Comparison of ENCODE assay signal across 8 mouse cellular contexts in the genomic region with DNA sequence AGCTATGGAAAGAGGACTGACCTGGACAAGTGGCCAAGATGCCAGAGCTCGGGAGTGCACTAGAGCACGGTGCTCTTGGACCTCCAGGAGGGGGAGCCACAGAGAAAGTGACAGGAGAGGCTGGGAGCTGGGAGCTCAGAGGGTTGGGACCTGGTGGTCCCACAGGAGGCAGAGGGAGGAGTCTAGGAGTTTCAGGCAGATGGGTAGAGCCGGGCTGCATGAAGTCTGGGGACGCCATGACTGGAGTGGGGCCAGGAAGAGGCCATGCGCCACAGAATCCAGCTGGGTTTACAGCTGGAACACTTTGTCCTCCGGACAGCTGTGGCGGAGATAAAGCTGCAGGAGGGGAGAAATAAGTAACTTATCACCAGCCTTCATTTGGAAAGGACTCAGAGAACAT. TPM values are rescaled to one million over a fixed set of nuclear protein-coding genes. Genes with fewer than 3 reads are reported as not detected.
A peak's percentile ranks its signal among the peaks of the same experiment; 100 is the strongest.
DNase-seq lines count a peak whose midpoint lies in the region; ATAC-seq and TF ChIP-seq lines count a peak whose summit lies in the region.
"Had no signal": no experiment of that assay in that cellular context is flagged by ENCODE, and none has a peak within 500 bp of the region (broad histone marks: within the 10 kb centered on the region; RNA-seq: fewer than 3 reads in every experiment).

No protein-coding gene starts in this region.

- H3K4me3 ChIP-seq in midbrain, embryonic 11.5 days (ENCODE audit: low read depth, low read length) = no peak overlapping the region
- H3K4me3 ChIP-seq in midbrain, embryonic 14.5 days (replicated peaks; ENCODE audit: low read depth, low read length) = no peak overlapping the region
- no peak overlapping the region for H3K4me3 ChIP-seq in gastrocnemius, adult 2 months

- peaks cover 87% of the 10 kb centered on the region for H3K27me3 ChIP-seq in midbrain, embryonic 11.5 days (ENCODE audit: control insufficient read depth, insufficient read depth, low read length)
- H3K27me3 ChIP-seq in midbrain, embryonic 14.5 days (ENCODE audit: control insufficient read depth, insufficient read depth, low read length) = peaks cover 89% of the 10 kb centered on the region

- no peaks in the 10 kb centered on the region for H3K36me3 ChIP-seq in midbrain, embryonic 11.5 days (ENCODE audit: control insufficient read depth, insufficient read depth, low read length)
- no peaks in the 10 kb centered on the region for H3K36me3 ChIP-seq in midbrain, embryonic 14.5 days (ENCODE audit: control insufficient read depth, insufficient read depth, low read length)

- intact Hi-C loops in gastrocnemius, adult 2 months (cut with DNase I) = no loop called here

- no peak for ATAC-seq in midbrain, embryonic 11.5 days (ENCODE audit: low FRiP score)
- no peak for ATAC-seq in midbrain, embryonic 14.5 days (ENCODE audit: low FRiP score, low TSS enrichment)

- 24% methylated on average over 7 of the region's 7 CpGs for WGBS in midbrain, embryonic 11.5 days
- WGBS in midbrain, embryonic 14.5 days = 28% methylated on average over 7 of the region's 7 CpGs

- no peak overlapping the region for H3K4me2 ChIP-seq in midbrain, embryonic 11.5 days
- no peak overlapping the region for H3K4me2 ChIP-seq in midbrain, embryonic 14.5 days (ENCODE audit: low read length)

- DNase-seq in midbrain, embryonic 11.5 days (ENCODE audit: low spot score, missing footprints) = peak; percentile 87
- no peak for DNase-seq in midbrain, embryonic 14.5 days
- DNase-seq in gastrocnemius, adult 2 months = peak; percentile 56
- peak; percentile 74 for DNase-seq in kidney, adult 9 months
- peak; percentile 33 for DNase-seq in skeletal muscle tissue, adult 2 months (ENCODE audit: low read depth, low spot score)
- DNase-seq in thymus, postnatal 25 days = no peak
- DNase-seq in layer of hippocampus, adult 9-11 months = no peak

- H3K9me3 ChIP-seq in midbrain, embryonic 11.5 days (ENCODE audit: control insufficient read depth, low read length) = no peaks in the 10 kb centered on the region
- no peaks in the 10 kb centered on the region for H3K9me3 ChIP-seq in midbrain, embryonic 14.5 days (ENCODE audit: control insufficient read depth, low read length)

- peak; percentile 41 for TF ChIP-seq CTCF in gastrocnemius, adult 2 months (IDR thresholded peaks at IDR 0.05)

- no peak overlapping the region for H3K27ac ChIP-seq in midbrain, embryonic 11.5 days (ENCODE audit: low read depth, low read length)
- no peak overlapping the region for H3K27ac ChIP-seq in midbrain, embryonic 14.5 days (replicated peaks; ENCODE audit: low read depth, low read length)
- no peak overlapping the region for H3K27ac ChIP-seq in gastrocnemius, adult 2 months

- no peak overlapping the region for H3K9ac ChIP-seq in midbrain, embryonic 11.5 days (ENCODE audit: low read length)
- no peak overlapping the region for H3K9ac ChIP-seq in midbrain, embryonic 14.5 days (replicated peaks; ENCODE audit: low read length)

- peaks cover 19% of the 10 kb centered on the region for H3K4me1 ChIP-seq in midbrain, embryonic 11.5 days (ENCODE audit: control insufficient read depth, insufficient read depth, low read length)
- H3K4me1 ChIP-seq in midbrain, embryonic 14.5 days (ENCODE audit: control insufficient read depth, insufficient read depth, low read length) = 0 out of 2 replicates have a peak, but pooled peaks cover 8% of the 10 kb centered on the region

RNA-seq across cellular contexts. Expression of gene Wnt8b, which starts 25.9 kb away (rescaled TPM):
- 7.9 and 13.9 TPM in 2 replicates for polyA plus RNA-seq in midbrain, embryonic 11.5 days (2014; fragmentation: Nextera tagmentation; extraction: Ambion mirVana)
- 0.54 and 1.2 TPM in 2 replicates for polyA plus RNA-seq in midbrain, embryonic 14.5 days (2014; fragmentation: Nextera tagmentation; extraction: Ambion mirVana)
- total RNA-seq in gastrocnemius, adult 2 months (2021) = not detected

RNA-seq across cellular contexts. Expression of gene Sec31b, which starts 26.5 kb away (rescaled TPM):
- polyA plus RNA-seq in midbrain, embryonic 11.5 days (2014; fragmentation: Nextera tagmentation; extraction: Ambion mirVana) = 0.18 and 0.25 TPM in 2 replicates
- polyA plus RNA-seq in midbrain, embryonic 14.5 days (2014; fragmentation: Nextera tagmentation; extraction: Ambion mirVana) = 0.05 and 0.12 TPM in 2 replicates
- total RNA-seq in gastrocnemius, adult 2 months (2021) = 10 to 100 TPM; 19.0 to 21.9 TPM

RNA-seq across cellular contexts. Expression of gene Gm20538, which starts 33.5 kb away (rescaled TPM):
- not detected in 2 replicates for polyA plus RNA-seq in midbrain, embryonic 11.5 days (2014; fragmentation: Nextera tagmentation; extraction: Ambion mirVana)
- not detected in 2 replicates for polyA plus RNA-seq in midbrain, embryonic 14.5 days (2014; fragmentation: Nextera tagmentation; extraction: Ambion mirVana)
- total RNA-seq in gastrocnemius, adult 2 months (2021) = not detected
- polyA plus RNA-seq: neural tube, embryonic 14.5 days had no signal

RNA-seq across cellular contexts. Expression of gene Ndufb8, which starts 36.1 kb away (rescaled TPM):
- 443 and 490 TPM in 2 replicates for polyA plus RNA-seq in midbrain, embryonic 11.5 days (2014; fragmentation: Nextera tagmentation; extraction: Ambion mirVana)
- 566 and 729 TPM in 2 replicates for polyA plus RNA-seq in midbrain, embryonic 14.5 days (2014; fragmentation: Nextera tagmentation; extraction: Ambion mirVana)
- 1,000 to 10,000 TPM in 1 of 2 experiments, 100 to 1,000 TPM in 1; 866 to 1,200 TPM for total RNA-seq in gastrocnemius, adult 2 months (2021)

RNA-seq across cellular contexts. Expression of gene Hif1an, which starts 43.5 kb away (rescaled TPM):
- 24.2 and 24.7 TPM in 2 replicates for polyA plus RNA-seq in midbrain, embryonic 11.5 days (2014; fragmentation: Nextera tagmentation; extraction: Ambion mirVana)
- polyA plus RNA-seq in midbrain, embryonic 14.5 days (2014; fragmentation: Nextera tagmentation; extraction: Ambion mirVana) = 21.1 and 21.7 TPM in 2 replicates
- 100 to 1,000 TPM; 100 to 116 TPM for total RNA-seq in gastrocnemius, adult 2 months (2021)

Comparison
In these comparisons a context has a peak if more than half of its experiments do, and no peak if none do; other contexts are left out.
1. DNase-seq: peak in midbrain, embryonic 11.5 days (single experiment), gastrocnemius, adult 2 months (single experiment), kidney, adult 9 months (single experiment) and skeletal muscle tissue, adult 2 months (single experiment); none in midbrain, embryonic 14.5 days (single experiment), thymus, postnatal 25 days (single experiment) and layer of hippocampus, adult 9-11 months (single experiment).